Mouse (Mus musculus): ENCODE measurements around the gene Cyp2g1. TPM values are rescaled to one million over a fixed set of nuclear protein-coding genes. Genes with fewer than 3 reads are reported as not detected.

Gene Cyp2g1
- total RNA-seq, 2 experiments from 2014 or later = not detected

Other genes with a start within 250 kb of the Cyp2g1 start
- not detected for gene Vmn1r185, start 190.4 kb upstream of the Cyp2g1 start, total RNA-seq (2021)
- gene Cyp2b23, start 122.5 kb upstream of the Cyp2g1 start, total RNA-seq (2021) = not detected
- not detected for gene Cyp2b19, start 51.8 kb upstream of the Cyp2g1 start, total RNA-seq (2021)
- not detected for gene Cyp2a5, start 26.4 kb downstream of the Cyp2g1 start, total RNA-seq (2021)
- gene Cyp2a22, start 130.5 kb downstream of the Cyp2g1 start, total RNA-seq (2021) = not detected
- not detected for gene Cyp2a12, start 220.2 kb downstream of the Cyp2g1 start, total RNA-seq (2021)

All from heart, postnatal 4 days (tissue).